Mouse (Mus musculus) cerebellum, adult 2 months (tissue): ENCODE results near the gene Katnb1.

Experiments
- CTCF ChIP-seq: fragments of 200-500 bp; IDR thresholded peaks from 2 replicates; pipeline ENCODE4 v1.5.1; 2011; ENCODE audit warnings: low read depth, mild to moderate bottlenecking, control low read depth, low read length, moderate library complexity, borderline replicate concordance; ENCODE audit not compliant: insufficient read depth
- POLR2A ChIP-seq: fragments of 200-500 bp; IDR thresholded peaks from 2 replicates; pipeline ENCODE4 v1.6.1; 2011; ENCODE audit warnings: low read length, control low read depth, borderline replicate concordance; ENCODE audit not compliant: insufficient read depth

- TF ChIP-seq CTCF (no peak), POLR2A (no peak)
Observed at GRCm38 (mm10) chr8:95150608-95151007, 69.6 kb downstream of the Katnb1 start.
